Mouse (Mus musculus) hindbrain, embryonic 12.5 days (tissue): ENCODE results near the gene Olfr288. TPM values are rescaled to one million over a fixed set of nuclear protein-coding genes. Genes with fewer than 3 reads are reported as not detected.

Experiments used
- ATAC-seq: fragments of 200-750 bp; cut with Nextera tagmentation; 2 replicates; pipeline ENCODE4 v1.8.0; 2017; ENCODE audit warnings: moderate TSS enrichment; ENCODE audit not compliant: low FRiP score
- H3K27ac ChIP-seq: fragments of 300-500 bp; sonication (generic); 2 replicates; pipeline ENCODE4 v1.5.1; 2016; ENCODE audit warnings: mild to moderate bottlenecking
- H3K27me3 ChIP-seq: fragments of 300-500 bp; sonication (generic); 2 replicates; pipeline ENCODE4 v1.6.1; 2016; ENCODE audit warnings: mild to moderate bottlenecking
- H3K36me3 ChIP-seq: fragments of 300-500 bp; sonication (generic); 2 replicates; pipeline ENCODE4 v1.6.1; 2016; ENCODE audit warnings: mild to moderate bottlenecking
- H3K4me1 ChIP-seq: fragments of 300-500 bp; sonication (generic); 2 replicates; pipeline ENCODE4 v1.6.1; 2016
- H3K4me2 ChIP-seq: fragments of 300-500 bp; sonication (generic); replicated peaks from 2 replicates; pipeline ENCODE4 v1.6.1; 2016; ENCODE audit warnings: mild to moderate bottlenecking
- H3K4me3 ChIP-seq: fragments of 300-500 bp; sonication (generic); 2 replicates; pipeline ENCODE4 v1.5.1; 2016; ENCODE audit warnings: mild to moderate bottlenecking
- H3K9ac ChIP-seq: fragments of 300-500 bp; sonication (generic); 2 replicates; pipeline ENCODE4 v1.6.1; 2016; ENCODE audit warnings: mild to moderate bottlenecking, moderate library complexity
- H3K9me3 ChIP-seq: fragments of 300-500 bp; sonication (generic); replicated peaks from 2 replicates; pipeline ENCODE4 v1.6.1; 2016; ENCODE audit warnings: mild to moderate bottlenecking
- WGBS: fragments of 180-500 bp; shearing (Covaris S2); methylation state at CpG from one replicate; pipeline ENCODE4 v1.1.7; 2016; 5-methylcytosine and 5-hydroxymethylcytosine counted together
- polyA plus RNA-seq: library from polyadenylated mRNA; unstranded; fragments of >200 nt; fragmentation: Nextera tagmentation; extraction: Ambion mirVana; gene quantifications from 2 replicates; pipeline ENCODE4 v1.2.1, GENCODE M21; 2016

The Olfr288 gene
- not detected in 2 replicates for polyA plus RNA-seq

DNA sequence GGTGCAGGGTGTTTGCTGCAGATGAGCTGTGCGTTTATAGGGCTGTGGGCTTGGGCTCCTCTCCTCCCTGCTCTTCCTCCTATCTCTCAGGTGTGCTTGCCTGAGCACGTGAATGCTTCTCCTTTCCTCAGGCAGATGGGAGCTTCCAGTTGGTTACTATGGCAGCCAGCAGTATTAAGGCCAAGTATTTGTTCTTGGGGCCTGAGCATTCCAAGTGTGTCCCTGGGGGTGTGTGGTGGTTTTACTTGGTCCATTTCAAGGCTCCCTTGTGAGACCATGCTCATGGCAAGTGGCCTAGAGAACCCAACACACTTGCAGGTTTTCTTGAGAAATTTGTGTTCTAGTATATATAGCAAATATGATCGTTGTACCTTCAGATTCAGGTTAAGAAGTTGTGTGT lies at the start of gene Olfr288:
TSS of gene Olfr288 (minus strand) at position 101 of the 400 bp plus-strand sequence.
- Histone ChIP-seq H3K9me3 (no peaks in the 10 kb centered on the region), H3K36me3 (no peaks in the 10 kb centered on the region), H3K27ac (no peak within 1 kb of the TSS), H3K9ac (no peak within 1 kb of the TSS), H3K4me3 (no peak within 1 kb of the TSS), H3K4me1 (no peaks in the 10 kb centered on the region), H3K4me2 (no peak within 1 kb of the TSS), H3K27me3 (no peaks in the 10 kb centered on the region; the same call in 1 of the 2 replicates)
- ATAC-seq = no peak
- 68% methylated on average over 3 of the region's 3 CpGs for WGBS

DNA sequence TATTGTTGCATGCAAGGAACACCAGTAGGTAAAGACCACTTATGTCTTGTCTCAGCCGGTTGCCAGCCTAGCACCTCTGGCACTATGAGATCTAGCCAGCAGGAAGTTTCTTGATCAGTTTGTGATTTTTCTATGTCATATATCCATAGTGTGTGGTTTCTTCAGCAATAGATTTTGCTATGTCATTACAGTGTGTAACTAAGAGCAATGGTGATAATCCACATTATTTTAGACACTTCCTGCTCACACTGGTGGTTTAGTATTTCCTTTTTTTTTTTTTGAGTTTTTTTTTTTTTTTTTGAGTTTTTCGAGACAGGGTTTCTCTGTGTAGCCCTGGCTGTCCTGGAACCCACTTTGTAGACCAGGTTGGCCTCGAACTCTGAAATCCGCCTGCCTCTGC lies 40.1 kb upstream of the Olfr288 start:
- Histone ChIP-seq H3K9ac (no peak overlapping the region), H3K4me3 (no peak overlapping the region), H3K27me3 (no peaks in the 10 kb centered on the region), H3K4me1 (no peaks in the 10 kb centered on the region), H3K9me3 (no peaks in the 10 kb centered on the region), H3K36me3 (no peaks in the 10 kb centered on the region), H3K4me2 (no peak overlapping the region), H3K27ac (no peak overlapping the region)
- ATAC-seq = no peak
- 90% methylated on average over 4 of the region's 4 CpGs for WGBS

DNA sequence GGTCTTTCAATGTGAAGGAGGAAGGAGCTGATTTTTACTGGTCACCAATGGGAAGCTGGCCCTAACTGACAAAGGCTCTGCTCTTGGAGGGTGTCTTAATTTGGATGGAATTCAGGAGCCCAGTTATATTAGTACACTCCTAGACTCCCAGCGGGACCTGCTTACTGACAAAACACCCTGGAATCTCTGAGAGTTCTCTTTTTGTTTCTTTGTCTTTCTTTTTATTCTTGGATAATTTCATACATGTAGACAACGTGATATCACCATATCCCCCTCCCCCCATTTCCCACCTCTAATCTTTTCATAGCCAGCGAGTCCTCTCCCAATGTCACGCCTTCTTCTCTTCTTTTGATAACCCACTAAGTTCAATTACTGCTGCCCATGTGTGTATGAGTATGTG lies 39.0 kb upstream of the Olfr288 start, which contains the start of gene Olfr286:
TSS of gene Olfr286 (minus strand) at position 101 of the 400 bp plus-strand sequence.
- H3K4me2 ChIP-seq = no peak within 1 kb of the TSS
- no peaks in the 10 kb centered on the region for H3K9me3 ChIP-seq
- H3K9ac ChIP-seq = no peak within 1 kb of the TSS
- 83% methylated on average over 4 of the region's 4 CpGs for WGBS
- H3K27me3 ChIP-seq = no peaks in the 10 kb centered on the region
- H3K4me1 ChIP-seq = no peaks in the 10 kb centered on the region
- H3K27ac ChIP-seq = no peak within 1 kb of the TSS
- H3K36me3 ChIP-seq = no peaks in the 10 kb centered on the region
- ATAC-seq = no peak
- H3K4me3 ChIP-seq = no peak within 1 kb of the TSS

DNA sequence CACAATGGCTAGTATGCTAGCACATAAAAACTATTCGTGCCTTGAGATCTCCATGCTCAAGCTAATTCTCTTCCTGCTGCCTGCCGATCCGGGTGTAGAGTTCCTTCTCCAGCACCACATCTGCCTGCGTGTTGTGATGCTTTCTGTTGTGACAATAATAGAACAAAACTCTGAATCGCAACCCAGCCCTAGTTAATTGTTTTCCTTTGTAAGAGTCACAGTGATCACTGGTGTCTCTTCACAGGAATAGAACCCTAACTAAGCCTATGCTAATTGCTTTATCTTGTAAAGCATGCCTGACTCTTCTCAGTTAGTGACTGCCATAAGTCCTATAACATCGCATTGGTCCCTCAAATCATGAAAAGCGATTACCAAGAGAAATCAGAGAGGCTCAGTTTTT lies 30.8 kb upstream of the Olfr288 start:
- WGBS = 66% methylated on average over 7 of the region's 7 CpGs
- ATAC-seq = no peak
- H3K4me3 ChIP-seq = no peak overlapping the region
- H3K27ac ChIP-seq = no peak overlapping the region
- H3K4me1 ChIP-seq = no peaks in the 10 kb centered on the region
- no peaks in the 10 kb centered on the region for H3K36me3 ChIP-seq
- H3K27me3 ChIP-seq = no peaks in the 10 kb centered on the region
- H3K9me3 ChIP-seq = no peaks in the 10 kb centered on the region
- no peak overlapping the region for H3K4me2 ChIP-seq
- H3K9ac ChIP-seq = no peak overlapping the region

GRCm38 (mm10) chr15:98225610-98226009 lies 30.3 kb upstream of the Olfr288 start:
- Histone ChIP-seq H3K36me3 (no peaks in the 10 kb centered on the region), H3K27ac (no peak overlapping the region), H3K9ac (no peak overlapping the region), H3K27me3 (no peaks in the 10 kb centered on the region), H3K4me2 (0 out of 2 replicates have a peak overlapping the region, but pooled peaks have one; percentile 16), H3K4me3 (no peak overlapping the region), H3K9me3 (no peaks in the 10 kb centered on the region), H3K4me1 (no peaks in the 10 kb centered on the region)
- ATAC-seq = no peak
- 48% methylated on average over 16 of the region's 16 CpGs for WGBS

DNA sequence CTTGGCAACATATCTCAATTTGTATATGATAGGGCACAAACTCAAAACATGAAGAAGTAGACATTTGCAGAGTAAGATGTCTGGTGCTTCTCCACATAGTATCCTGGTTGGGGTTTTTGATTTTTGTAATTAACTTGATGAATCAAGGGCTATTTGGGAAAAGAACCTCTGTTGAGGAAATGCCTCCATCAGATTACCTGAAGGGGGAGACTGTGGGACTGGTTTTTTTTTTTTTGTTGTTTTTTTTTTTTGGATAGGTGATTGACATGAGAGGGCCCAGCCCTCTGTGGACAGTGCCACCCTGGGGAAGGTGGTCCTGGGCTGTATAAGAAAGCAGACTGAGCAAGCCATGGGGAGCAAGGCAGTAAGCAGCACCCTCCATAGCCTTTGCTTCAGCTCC lies 27.0 kb upstream of the Olfr288 start:
- no peak overlapping the region for H3K4me3 ChIP-seq
- H3K9ac ChIP-seq = no peak overlapping the region
- H3K27ac ChIP-seq = no peak overlapping the region
- ATAC-seq = no peak
- H3K4me1 ChIP-seq = no peaks in the 10 kb centered on the region
- no peaks in the 10 kb centered on the region for H3K27me3 ChIP-seq
- H3K4me2 ChIP-seq = no peak overlapping the region
- no peaks in the 10 kb centered on the region for H3K9me3 ChIP-seq
- H3K36me3 ChIP-seq = no peaks in the 10 kb centered on the region

DNA sequence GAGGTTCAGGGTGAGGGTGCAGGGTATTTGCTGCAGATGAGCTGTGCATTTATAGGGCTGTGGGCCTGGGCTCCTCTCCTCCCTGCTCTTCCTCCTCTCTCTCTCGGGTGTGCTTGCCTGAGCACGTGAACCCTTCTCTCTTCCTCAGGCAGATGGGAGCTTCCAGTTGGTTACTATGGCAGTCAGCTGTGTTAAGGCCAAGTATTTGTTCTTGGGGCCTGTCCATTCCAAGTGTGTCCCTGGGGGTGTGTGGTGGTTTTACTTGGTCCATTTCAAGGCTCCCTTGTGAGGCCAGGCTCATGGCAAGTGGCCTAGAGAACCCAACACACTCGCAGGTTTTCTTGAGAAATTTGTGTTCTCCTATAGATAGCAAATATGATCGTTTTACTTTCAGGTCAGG lies 25.5 kb upstream of the Olfr288 start, which contains the start of the genes Gm44579 and Olfr287:
TSS of gene Gm44579 (minus strand) at position 101 of the 400 bp plus-strand sequence.
TSS of gene Olfr287 (minus strand) at position 180 of the 400 bp plus-strand sequence.
- Histone ChIP-seq H3K27me3 (no peaks in the 10 kb centered on the region), H3K4me2 (no peak within 1 kb of the TSS), H3K4me1 (no peaks in the 10 kb centered on the region), H3K9ac (no peak within 1 kb of the TSS), H3K9me3 (no peaks in the 10 kb centered on the region), H3K36me3 (no peaks in the 10 kb centered on the region), H3K4me3 (no peak within 1 kb of the TSS), H3K27ac (no peak within 1 kb of the TSS)
- ATAC-seq = no peak
- 67% methylated on average over 4 of the region's 4 CpGs for WGBS

- Histone ChIP-seq H3K9me3 (no peaks in the 10 kb centered on the region), H3K4me3 (no peak overlapping the region), H3K27ac (no peak overlapping the region), H3K4me2 (no peak overlapping the region), H3K36me3 (no peaks in the 10 kb centered on the region), H3K9ac (no peak overlapping the region), H3K4me1 (no peaks in the 10 kb centered on the region), H3K27me3 (no peaks in the 10 kb centered on the region)
- ATAC-seq = no peak
- 72% methylated on average over 5 of the region's 5 CpGs for WGBS
Measured at GRCm38 (mm10) chr15:98214130-98214529, 18.8 kb upstream of the Olfr288 start.

DNA sequence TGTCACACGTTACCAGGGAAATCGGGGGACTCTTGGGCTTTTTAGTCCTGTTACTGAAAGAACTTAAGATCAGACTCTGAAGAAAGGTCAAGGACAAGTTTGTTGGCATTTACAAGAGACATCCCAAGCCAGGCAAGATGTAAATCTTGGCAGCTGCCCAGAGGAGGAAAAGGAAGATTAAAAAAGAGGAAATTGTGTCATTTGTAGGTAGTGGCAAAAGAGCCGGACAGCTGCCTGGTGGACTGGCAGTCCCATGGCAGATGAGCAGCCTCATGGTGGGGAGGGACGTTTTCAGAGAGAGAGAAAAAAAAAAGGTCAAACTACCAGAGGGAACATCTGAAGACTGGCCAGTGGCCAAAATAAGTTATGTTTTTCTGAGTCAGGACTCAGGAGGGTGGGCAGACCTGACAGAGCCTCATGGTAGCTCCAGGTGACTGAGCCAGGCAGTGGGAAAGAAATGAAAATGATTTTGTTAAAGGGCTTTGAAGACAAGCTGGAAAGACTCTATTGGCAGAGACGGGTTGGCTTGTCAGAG lies 18.1 kb upstream of the Olfr288 start:
- no peaks in the 10 kb centered on the region for H3K27me3 ChIP-seq
- H3K9ac ChIP-seq = no peak overlapping the region
- H3K27ac ChIP-seq = no peak overlapping the region
- 82% methylated on average over 5 of the region's 5 CpGs for WGBS
- H3K36me3 ChIP-seq = no peaks in the 10 kb centered on the region
- H3K9me3 ChIP-seq = no peaks in the 10 kb centered on the region
- no peak for ATAC-seq
- no peaks in the 10 kb centered on the region for H3K4me1 ChIP-seq
- no peak overlapping the region for H3K4me3 ChIP-seq
- no peak overlapping the region for H3K4me2 ChIP-seq

DNA sequence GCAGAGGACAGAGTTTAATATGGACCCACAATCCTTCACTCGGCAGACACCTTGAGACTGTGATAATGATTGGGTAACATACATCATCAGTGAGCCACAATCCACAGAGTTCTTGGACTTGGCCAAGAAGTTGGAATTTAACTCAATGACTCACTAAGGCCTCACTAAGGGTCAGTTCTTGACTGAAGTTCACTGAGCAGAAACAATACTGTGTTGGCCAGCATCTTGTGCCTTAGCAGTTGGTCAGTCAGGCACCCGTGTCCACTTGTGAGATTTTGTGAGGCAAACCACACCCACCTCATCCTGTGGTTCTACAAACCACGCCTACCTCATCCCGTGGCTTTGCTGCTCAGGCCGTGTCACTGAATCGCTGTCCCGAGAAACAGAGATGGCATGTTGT lies 14.3 kb upstream of the Olfr288 start:
- Histone ChIP-seq H3K4me2 (no peak overlapping the region), H3K4me1 (no peaks in the 10 kb centered on the region), H3K27ac (no peak overlapping the region), H3K27me3 (no peaks in the 10 kb centered on the region), H3K9ac (no peak overlapping the region), H3K36me3 (no peaks in the 10 kb centered on the region), H3K4me3 (no peak overlapping the region), H3K9me3 (no peaks in the 10 kb centered on the region)
- no peak for ATAC-seq
- WGBS = 87% methylated on average over 7 of the region's 7 CpGs

DNA sequence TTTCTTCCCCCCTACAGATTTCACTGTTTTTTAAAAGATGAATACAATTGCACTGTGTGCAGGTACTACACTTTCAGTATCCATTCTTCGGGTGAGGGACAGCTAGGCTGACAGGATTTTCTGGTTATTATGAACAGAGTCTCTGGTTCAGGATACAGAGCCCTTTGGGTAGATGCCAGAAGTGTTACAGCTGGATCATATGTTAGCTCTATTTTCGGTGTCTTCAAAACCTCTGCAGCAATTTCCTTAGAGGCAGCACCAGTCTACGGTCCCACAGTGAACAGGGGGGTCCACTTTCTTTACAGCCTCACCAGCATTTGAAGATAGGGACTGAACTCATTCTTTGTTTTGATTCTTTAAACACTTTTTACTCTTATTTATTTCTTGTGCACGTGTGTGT lies 10.9 kb downstream of the Olfr288 start:
- peaks cover 6% of the 10 kb centered on the region for H3K4me1 ChIP-seq
- WGBS = 86% methylated on average over 4 of the region's 4 CpGs
- no peak overlapping the region for H3K4me3 ChIP-seq
- H3K36me3 ChIP-seq = no peaks in the 10 kb centered on the region
- no peak for ATAC-seq
- no peak overlapping the region for H3K27ac ChIP-seq
- H3K9ac ChIP-seq = no peak overlapping the region
- no peak overlapping the region for H3K4me2 ChIP-seq
- H3K9me3 ChIP-seq = no peaks in the 10 kb centered on the region
- H3K27me3 ChIP-seq = no peaks in the 10 kb centered on the region

DNA sequence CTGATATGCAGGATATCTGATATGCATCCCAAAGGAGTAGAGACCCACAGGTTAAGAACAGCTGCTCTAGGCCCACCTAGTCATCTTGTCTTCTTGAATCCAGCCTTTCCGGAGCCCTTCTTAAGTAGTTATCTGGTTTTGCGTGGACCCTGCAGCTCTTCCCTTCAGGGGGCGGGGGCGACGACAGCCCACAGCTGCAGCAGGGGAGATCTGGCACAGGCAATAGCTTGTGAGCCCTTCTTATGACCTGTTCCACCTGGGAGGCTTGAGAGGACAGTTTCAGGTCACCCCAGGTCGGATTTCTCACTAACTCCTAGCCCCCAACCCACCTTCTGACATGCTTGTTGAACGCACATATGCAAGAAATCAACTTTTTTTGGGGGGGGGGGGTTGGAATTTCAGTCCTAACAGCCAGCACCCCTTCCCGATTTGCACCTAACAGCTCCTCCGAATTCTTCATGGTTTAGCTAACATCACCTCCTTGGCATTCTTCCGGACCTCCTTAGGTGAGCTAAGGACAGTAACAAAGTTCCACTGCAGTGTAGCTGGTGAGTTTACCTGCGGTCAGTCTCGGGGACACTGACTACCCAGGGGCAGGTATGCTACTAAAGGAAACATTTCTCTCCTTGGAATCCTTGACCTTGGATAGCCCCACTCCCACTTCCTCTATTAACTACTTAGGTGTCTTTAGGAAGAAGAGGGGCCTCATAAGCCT lies 13.3 kb downstream of the Olfr288 start:
- Histone ChIP-seq H3K9ac (no peak overlapping the region), H3K9me3 (no peaks in the 10 kb centered on the region), H3K27me3 (no peaks in the 10 kb centered on the region), H3K36me3 (no peaks in the 10 kb centered on the region), H3K27ac (no peak overlapping the region), H3K4me2 (no peak overlapping the region), H3K4me1 (peaks cover 6% of the 10 kb centered on the region), H3K4me3 (no peak overlapping the region)
- 0 out of 2 replicates have a peak, but pooled peaks have one; percentile 7 for ATAC-seq
- WGBS = 69% methylated on average over 12 of the region's 12 CpGs
